Mouse (Mus musculus): ENCODE results near the gene Rasl11a.

DNA sequence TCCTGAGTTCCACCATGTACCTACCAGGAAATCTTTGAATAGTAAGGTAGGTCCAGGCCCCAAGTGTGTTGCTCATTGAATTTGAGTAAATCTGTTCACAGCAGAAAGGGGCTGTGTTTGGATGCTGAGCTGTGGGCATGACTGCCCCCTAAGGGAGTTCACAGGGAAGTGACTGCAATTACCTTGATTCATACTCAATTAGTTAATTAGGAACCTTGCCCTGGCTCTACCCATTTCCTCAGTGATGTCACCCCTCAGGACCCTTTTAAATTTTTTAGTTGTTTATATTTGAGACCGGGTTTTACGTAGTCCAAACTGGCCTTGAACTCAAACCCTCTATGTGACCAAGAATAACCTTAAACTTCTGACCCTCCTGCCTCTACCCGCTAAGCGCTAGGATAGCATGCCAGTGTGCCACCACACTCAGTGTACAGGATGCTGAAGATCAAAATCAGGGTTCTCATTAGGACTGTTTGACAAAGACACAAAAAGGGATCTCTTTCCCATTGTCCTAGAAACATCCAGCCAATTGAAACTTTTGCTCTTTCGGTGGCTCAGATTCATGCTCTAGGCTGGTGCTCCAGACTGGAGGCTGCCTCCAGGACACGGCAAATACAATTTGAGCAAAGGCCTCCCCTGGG lies 450 bp upstream of the Rasl11a start:
- TF ChIP-seq CTCF (conservative IDR thresholded peaks at IDR 0.05 in 1 of 2, IDR thresholded peaks at IDR 0.05 in 1 of 2; ENCODE audit: low read depth in 2 of 2, low read length in 2 of 2) (peak; percentile 14 to 45; a peak in 2 of 4 replicates), UBTF (IDR thresholded peaks at IDR 0.05; ENCODE audit: low read depth, low read length) (no peak), BHLHE40 (IDR thresholded peaks at IDR 0.05; ENCODE audit: low read depth, low read length) (no peak), RCOR1 (conservative IDR thresholded peaks at IDR 0.05; ENCODE audit: low read depth, low read length) (no peak)

Data from CH12.LX (cell line).